Mouse (Mus musculus) hindbrain, embryonic 10.5 days (tissue): ENCODE results near the gene Phka2. TPM values are rescaled to one million over a fixed set of nuclear protein-coding genes. Genes with fewer than 3 reads are reported as not detected.

ENCODE experiments used
- DNase-seq: peaks from one replicate; pipeline ENCODE4 v3.0.0-alpha.2; 2017; ENCODE audit warnings: low spot score
- H3K27ac ChIP-seq: fragments of 300-500 bp; sonication (generic); 2 replicates; pipeline ENCODE4 v1.5.1; 2016; ENCODE audit warnings: mild to moderate bottlenecking, moderate library complexity
- H3K27me3 ChIP-seq: fragments of 300-500 bp; sonication (generic); 2 replicates; pipeline ENCODE4 v1.6.1; 2016; ENCODE audit warnings: mild to moderate bottlenecking; ENCODE audit not compliant: poor library complexity, insufficient read depth, severe bottlenecking
- H3K36me3 ChIP-seq: fragments of 300-500 bp; sonication (generic); 2 replicates; pipeline ENCODE4 v1.6.1; 2016; ENCODE audit warnings: mild to moderate bottlenecking, moderate library complexity
- H3K4me1 ChIP-seq: fragments of 300-500 bp; sonication (generic); replicated peaks from 2 replicates; pipeline ENCODE4 v1.6.1; 2016; ENCODE audit warnings: mild to moderate bottlenecking
- H3K4me3 ChIP-seq: fragments of 300-500 bp; sonication (generic); 2 replicates; pipeline ENCODE4 v1.5.1; 2016; ENCODE audit warnings: mild to moderate bottlenecking, moderate library complexity
- H3K9me3 ChIP-seq: fragments of 300-500 bp; sonication (generic); 2 replicates; pipeline ENCODE4 v1.6.1; 2016; ENCODE audit warnings: mild to moderate bottlenecking, moderate library complexity
- WGBS: fragments of 180-500 bp; shearing (Covaris S2); methylation state at CpG from one replicate; pipeline ENCODE4 v1.1.7; 2016; 5-methylcytosine and 5-hydroxymethylcytosine counted together
- polyA plus RNA-seq: library from polyadenylated mRNA; unstranded; fragments of >200 nt; fragmentation: Nextera tagmentation; extraction: Ambion mirVana; gene quantifications from 2 replicates; pipeline ENCODE4 v1.2.1, GENCODE M21; 2016

Gene Phka2
- 16.4 and 16.5 TPM in 2 replicates for polyA plus RNA-seq

DNA sequence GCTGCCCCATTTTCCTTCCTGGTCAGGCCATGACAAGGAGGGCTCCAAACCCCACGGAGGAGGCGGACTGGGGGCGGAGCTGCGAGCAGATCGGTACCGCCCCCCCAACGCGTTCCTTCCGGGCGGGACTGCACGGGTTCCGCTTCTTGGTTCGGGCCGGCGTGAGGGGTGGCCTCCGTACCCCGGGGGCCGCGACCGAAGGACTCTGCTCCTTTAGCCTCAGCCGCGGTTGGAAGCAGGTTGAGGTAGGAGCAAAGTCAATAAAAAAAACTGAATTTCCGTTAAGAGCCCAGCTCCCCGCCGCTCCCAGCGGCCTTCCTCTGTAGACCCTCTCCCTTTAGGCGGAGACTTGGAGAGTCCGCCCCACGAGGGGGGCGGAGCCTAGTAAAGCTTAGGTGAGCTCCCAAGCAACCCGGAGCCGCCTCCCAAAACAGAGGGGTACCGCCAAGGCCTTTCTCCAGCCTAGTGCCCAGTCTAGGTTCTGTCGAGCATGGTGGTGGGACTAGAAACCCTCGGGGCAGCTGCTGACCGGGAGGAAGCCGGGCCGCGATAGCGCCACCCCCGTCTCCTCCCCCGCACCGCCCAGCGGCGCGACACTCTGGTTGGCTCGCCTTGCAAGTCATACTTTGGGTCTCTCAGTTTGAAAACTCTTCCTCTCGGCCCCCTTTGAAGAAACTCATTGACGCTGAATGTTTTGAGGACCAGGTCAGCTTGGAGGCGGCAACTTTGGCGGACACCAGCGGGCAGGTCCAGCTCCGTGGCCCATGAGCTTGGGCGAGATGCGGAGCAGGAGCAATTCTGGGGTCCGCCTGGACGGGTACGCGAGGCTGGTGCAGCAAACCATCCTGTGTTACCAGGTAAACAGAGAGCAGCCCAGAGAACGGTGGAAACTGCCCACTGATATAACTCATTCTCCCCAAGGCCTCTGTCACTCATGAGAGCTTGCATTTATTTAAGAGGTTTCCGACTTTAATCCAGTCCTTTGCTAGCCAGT lies at the start of gene Phka2:
Gene Phka2 (plus strand): TSS at position 119 of the 994 bp plus-strand sequence.
- peaks cover 57% of the 10 kb centered on the region for H3K27me3 ChIP-seq

DNA sequence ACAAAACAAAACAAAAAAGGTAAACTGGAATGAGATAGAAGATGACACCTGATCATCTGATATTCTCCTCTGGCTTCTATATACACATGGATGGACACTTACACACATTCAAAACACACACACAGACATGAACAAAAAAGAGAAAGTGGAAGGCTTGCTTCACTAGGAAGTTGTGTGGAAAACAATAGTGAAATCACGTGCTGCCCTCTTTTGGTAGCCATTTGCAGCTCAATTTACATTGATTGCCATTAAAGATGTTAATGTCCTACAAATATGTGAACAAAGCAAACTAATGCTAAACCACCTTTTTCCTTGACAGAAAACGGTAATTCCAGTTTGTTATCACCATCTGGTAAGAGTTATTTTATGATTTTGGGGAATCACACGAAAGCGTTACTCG lies 46.3 kb upstream of the Phka2 start:
- WGBS: 79% methylated on average over 5 of the region's 5 CpGs
- Histone ChIP-seq H3K4me1 (no peaks in the 10 kb centered on the region), H3K36me3 (no peaks in the 10 kb centered on the region), H3K27me3 (peaks cover 34% of the 10 kb centered on the region), H3K27ac (no peak overlapping the region), H3K4me3 (no peak overlapping the region), H3K9me3 (no peaks in the 10 kb centered on the region)
- no peak for DNase-seq

More for the DNA sequence above, at the start of gene Phka2:
- Histone ChIP-seq H3K4me3 (peak within 1 kb of the TSS; percentile 64), H3K27ac (peak within 1 kb of the TSS; percentile 91), H3K9me3 (no peaks in the 10 kb centered on the region), H3K36me3 (no peaks in the 10 kb centered on the region), H3K4me1 (peaks cover 9% of the 10 kb centered on the region)
- WGBS: 15% methylated on average over 61 of the region's 61 CpGs
- DNase-seq: peak; percentile 79

DNA sequence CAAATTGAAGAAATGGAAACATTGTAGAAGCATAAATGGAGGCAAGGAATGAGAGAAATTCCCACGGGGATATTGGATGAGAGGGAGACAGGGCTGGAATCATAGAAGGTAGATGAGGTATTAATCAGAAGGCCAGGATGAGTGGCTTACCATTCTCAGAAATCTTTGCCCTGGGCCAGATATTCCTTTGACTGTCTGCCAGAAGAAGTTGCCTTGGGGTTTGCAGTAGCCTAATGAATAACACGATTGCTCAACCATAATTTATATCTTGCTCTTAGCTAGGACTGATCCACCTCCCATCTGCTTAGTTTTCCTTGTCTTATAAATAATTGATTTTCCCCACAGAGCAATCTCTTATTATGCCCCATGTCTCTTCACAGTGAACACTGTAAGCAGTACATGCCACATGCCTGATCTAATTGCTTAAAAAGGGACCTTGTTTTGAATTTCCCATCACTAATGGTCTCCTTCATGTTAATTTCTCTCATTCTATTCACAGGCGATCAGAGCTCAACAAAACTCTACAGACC lies 30.6 kb upstream of the Phka2 start:
- no peaks in the 10 kb centered on the region for H3K4me1 ChIP-seq
- DNase-seq: no peak
- no peaks in the 10 kb centered on the region for H3K36me3 ChIP-seq
- no peak overlapping the region for H3K27ac ChIP-seq
- no peaks in the 10 kb centered on the region for H3K9me3 ChIP-seq
- peaks cover 25% of the 10 kb centered on the region for H3K27me3 ChIP-seq
- H3K4me3 ChIP-seq: no peak overlapping the region
- 83% methylated on average over 3 of the region's 3 CpGs for WGBS

DNA sequence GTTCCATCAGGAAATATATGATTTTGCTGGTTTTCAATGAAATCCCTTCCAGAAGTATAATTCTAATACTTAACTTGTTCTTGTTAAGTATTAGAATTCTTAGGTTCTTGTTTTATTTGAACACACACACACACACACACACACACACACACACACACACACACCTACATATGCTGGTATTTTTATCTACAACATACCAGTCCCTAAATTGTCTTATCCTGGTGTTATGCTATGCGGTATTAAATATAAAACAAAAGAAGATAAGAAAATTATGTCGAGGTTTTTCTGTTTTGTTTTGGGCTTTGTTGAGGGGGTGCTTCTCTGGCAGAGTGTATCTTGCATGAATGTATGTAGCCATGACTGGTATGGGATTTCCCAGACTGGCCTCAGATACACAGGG lies 12.2 kb upstream of the Phka2 start:
- no peak for DNase-seq

DNA sequence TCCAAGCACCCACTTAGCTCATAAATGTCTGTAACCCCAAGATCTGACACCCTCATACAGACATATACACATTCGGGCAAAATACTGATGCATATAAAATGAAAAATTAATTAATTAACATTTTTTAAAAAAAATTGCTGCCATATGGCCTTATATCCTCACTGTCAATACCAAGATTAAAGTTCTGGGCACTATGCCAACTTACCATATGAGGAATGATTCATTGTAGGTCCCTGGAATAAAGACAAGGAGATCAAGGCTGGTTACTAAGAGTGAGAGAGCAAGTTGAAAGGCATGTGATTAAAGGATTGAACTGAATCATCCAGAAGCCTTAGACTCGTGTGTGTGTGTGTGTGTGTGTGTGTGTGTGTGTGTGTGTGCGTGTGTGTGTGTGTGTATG lies 7.6 kb upstream of the Phka2 start:
- Histone ChIP-seq H3K36me3 (no peaks in the 10 kb centered on the region), H3K27me3 (peaks cover 62% of the 10 kb centered on the region), H3K4me3 (no peak overlapping the region), H3K9me3 (no peaks in the 10 kb centered on the region), H3K4me1 (no peaks in the 10 kb centered on the region), H3K27ac (no peak overlapping the region)
- no peak for DNase-seq
- WGBS: 73% methylated on average over 3 of the region's 3 CpGs

More for the DNA sequence above, 12.2 kb upstream of the Phka2 start:
- Histone ChIP-seq H3K9me3 (no peaks in the 10 kb centered on the region), H3K27ac (no peak overlapping the region), H3K4me3 (no peak overlapping the region), H3K4me1 (no peaks in the 10 kb centered on the region), H3K36me3 (no peaks in the 10 kb centered on the region), H3K27me3 (peaks cover 65% of the 10 kb centered on the region)
- 80% methylated on average over 2 of the region's 2 CpGs for WGBS

DNA sequence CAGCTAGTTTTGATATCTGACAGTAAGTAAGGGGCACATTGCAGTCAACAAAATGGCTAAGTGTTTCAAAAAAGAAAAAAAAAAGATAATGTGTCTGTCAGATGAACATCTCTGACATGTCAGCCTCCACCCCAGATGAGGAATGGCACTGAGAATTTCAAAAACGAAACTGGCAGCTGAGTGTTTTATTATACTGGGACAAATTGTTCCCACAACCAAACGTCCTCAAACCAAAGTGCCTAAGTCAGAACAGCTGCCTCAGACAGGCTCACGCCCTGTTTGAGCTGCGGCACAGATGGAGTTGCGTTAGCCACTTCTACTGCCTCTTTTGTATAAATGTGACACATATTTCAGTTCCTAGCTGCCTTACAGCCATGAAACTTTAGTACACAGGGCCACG lies 7.0 kb upstream of the Phka2 start:
- DNase-seq: no peak
- Histone ChIP-seq H3K4me1 (no peaks in the 10 kb centered on the region), H3K4me3 (no peak overlapping the region), H3K27ac (no peak overlapping the region), H3K9me3 (no peaks in the 10 kb centered on the region), H3K36me3 (no peaks in the 10 kb centered on the region), H3K27me3 (peaks cover 60% of the 10 kb centered on the region)
- 80% methylated on average over 6 of the region's 6 CpGs for WGBS

DNA sequence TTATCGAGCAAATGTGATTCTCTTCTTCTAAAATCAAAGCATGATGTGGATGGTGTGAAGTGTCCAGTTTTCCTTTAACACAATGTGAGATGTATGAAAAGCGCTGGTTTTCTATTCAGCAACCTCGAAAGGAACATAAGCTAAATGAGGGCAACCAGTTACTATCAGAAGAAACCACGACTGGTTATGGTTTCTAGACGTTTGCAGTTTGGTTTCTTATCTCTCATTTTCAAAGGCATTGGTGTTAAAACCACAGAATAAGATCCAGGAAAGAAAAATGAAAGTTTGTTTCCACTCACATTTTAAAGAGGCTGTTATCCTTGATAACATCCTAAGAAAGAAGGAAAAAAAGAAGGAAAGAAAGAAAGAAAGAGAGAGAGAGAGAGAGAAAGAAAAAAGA lies 5.5 kb upstream of the Phka2 start:
- peaks cover 55% of the 10 kb centered on the region for H3K27me3 ChIP-seq
- 82% methylated on average over 5 of the region's 5 CpGs for WGBS

DNA sequence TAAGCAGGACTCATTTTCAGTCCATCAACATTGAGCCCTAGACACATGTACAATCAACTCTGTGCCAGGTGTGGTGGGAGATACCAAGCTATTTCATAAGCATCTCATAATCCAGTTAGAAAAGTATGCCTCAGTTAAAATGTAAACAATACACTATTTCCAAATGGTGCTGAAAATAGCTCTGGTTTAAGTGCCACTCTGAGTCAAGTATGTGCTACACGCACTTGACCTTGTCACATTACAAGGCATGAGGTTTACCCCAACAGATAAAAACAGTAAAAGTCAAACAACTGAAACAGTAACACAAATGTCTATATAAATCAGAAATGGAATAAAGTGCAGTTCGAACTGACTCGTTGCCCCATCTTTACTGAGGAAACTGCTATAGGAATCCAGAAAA lies 871 bp upstream of the Phka2 start:
- Histone ChIP-seq H3K27ac (no peak overlapping the region), H3K4me3 (no peak overlapping the region), H3K36me3 (no peaks in the 10 kb centered on the region), H3K9me3 (no peaks in the 10 kb centered on the region), H3K4me1 (peaks cover 9% of the 10 kb centered on the region), H3K27me3 (peaks cover 63% of the 10 kb centered on the region)
- DNase-seq: no peak
- WGBS: 91% methylated on average over 3 of the region's 3 CpGs

More for the DNA sequence above, 5.5 kb upstream of the Phka2 start:
- Histone ChIP-seq H3K36me3 (no peaks in the 10 kb centered on the region), H3K4me3 (no peak overlapping the region), H3K9me3 (no peaks in the 10 kb centered on the region), H3K27ac (no peak overlapping the region), H3K4me1 (no peaks in the 10 kb centered on the region)
- no peak for DNase-seq

DNA sequence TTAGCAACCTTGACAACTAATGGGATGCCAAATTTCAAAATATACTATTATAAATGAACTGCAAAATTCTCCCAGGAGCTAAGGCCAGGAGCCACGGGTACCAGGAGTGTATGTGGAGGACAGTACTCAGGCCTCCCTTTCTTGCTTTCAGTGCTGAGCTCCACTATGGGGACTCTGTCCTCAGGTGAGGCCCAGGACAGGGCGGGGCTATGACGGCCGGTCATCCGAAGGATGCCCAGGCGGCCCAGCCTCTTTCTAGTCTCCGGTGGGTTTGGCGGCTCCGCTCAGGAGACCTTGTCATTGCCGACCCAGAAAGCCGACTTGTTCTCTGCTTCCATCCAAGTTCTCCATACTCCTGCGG lies 299 bp upstream of the Phka2 start:
- 27% methylated on average over 12 of the region's 12 CpGs for WGBS
- no peak for DNase-seq
- Histone ChIP-seq H3K36me3 (no peaks in the 10 kb centered on the region), H3K9me3 (no peaks in the 10 kb centered on the region), H3K4me1 (peaks cover 9% of the 10 kb centered on the region), H3K27me3 (peaks cover 57% of the 10 kb centered on the region), H3K27ac (peak overlapping the region; percentile 91), H3K4me3 (peak overlapping the region; percentile 64)

DNA sequence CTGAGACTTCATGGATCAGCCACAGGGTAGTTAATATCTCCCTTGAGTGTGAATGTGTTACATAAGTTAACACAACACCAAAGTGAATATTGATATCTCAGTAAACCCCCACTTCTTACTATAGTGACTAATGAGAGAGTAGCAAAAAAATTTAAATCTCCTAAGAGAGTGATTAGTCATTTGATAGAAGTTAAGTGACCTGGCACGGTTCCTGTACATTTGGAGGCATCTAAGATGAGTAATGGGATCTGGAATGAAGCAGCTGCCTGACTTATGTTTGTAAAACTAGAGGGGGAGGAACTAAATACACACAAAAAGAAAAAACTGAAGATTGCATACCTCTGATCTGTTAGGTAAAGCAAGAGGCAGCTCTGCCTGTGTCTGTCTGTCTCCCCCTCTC lies 7.1 kb downstream of the Phka2 start:
- Histone ChIP-seq H3K4me3 (no peak overlapping the region), H3K9me3 (no peaks in the 10 kb centered on the region), H3K36me3 (no peaks in the 10 kb centered on the region), H3K4me1 (no peaks in the 10 kb centered on the region), H3K27me3 (peaks cover 45% of the 10 kb centered on the region), H3K27ac (no peak overlapping the region)
- 83% methylated on average over 1 of the region's 1 CpGs for WGBS
- DNase-seq: no peak

DNA sequence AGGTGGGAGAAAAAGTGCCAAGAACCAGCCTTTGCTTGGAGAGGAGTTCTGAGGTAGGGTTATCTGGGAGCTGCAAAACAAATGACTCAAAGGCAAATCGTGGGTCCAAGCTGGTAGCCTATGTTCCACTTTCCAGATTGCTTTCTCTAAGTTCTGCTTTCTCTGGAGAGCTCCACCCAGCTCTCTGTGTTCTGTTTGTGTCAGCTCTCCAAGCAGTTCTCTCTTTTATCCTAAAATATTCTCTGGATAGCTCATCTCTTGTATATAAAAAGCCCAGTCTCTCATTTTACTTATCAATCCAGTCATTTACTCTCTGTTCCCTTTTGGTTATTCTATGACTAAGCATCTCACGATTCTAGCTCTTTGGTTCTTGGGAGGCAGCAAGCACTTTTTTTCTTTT lies 8.2 kb downstream of the Phka2 start:
- Histone ChIP-seq H3K27me3 (peaks cover 37% of the 10 kb centered on the region), H3K4me3 (no peak overlapping the region), H3K36me3 (no peaks in the 10 kb centered on the region), H3K9me3 (no peaks in the 10 kb centered on the region), H3K4me1 (no peaks in the 10 kb centered on the region), H3K27ac (no peak overlapping the region)
- 84% methylated on average over 2 of the region's 2 CpGs for WGBS
- no peak for DNase-seq

DNA sequence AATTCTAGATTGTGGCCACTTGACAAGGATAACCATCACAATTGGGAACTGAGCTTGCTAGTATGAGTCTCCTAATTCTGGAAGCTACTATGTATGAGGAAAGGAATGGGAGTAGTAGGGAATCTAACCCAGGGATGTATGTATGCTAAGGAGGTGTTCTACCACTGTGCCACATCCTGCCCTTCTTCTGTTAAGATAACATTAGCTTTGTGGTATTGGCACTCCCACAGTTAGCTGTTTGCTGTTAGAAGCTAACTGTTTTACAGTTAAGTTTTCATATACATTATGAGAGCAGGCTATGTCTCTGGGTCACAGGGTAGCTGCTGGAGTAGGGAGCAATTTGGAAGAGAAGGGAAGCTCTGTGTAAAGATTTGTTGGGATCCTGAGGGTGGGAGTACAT lies 14.1 kb downstream of the Phka2 start:
- no peaks in the 10 kb centered on the region for H3K4me1 ChIP-seq
- H3K27me3 ChIP-seq: peaks cover 31% of the 10 kb centered on the region
- H3K9me3 ChIP-seq: no peaks in the 10 kb centered on the region
- H3K4me3 ChIP-seq: no peak overlapping the region
- no peak for DNase-seq
- no peaks in the 10 kb centered on the region for H3K36me3 ChIP-seq
- no peak overlapping the region for H3K27ac ChIP-seq

DNA sequence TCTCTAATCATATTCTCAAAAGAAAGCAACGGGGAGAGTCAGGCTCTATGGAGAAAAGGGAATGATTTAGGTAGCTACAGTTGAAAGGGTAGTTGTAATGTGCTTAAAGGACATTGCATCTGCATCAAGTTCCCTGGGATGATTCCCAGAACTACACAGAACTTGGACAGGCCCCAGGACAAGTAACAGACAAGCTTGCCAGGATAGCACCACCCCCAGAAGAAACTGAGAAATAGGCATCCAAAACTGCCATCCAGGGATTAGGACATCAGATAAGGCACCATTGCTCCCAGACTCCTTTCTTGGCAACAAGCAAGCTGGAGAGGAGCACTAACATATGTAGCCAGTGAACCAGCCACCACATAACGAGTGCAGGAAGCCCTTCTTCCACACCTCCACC lies 40.8 kb downstream of the Phka2 start:
- no peak for DNase-seq
- Histone ChIP-seq H3K4me3 (no peak overlapping the region), H3K4me1 (no peaks in the 10 kb centered on the region), H3K27ac (no peak overlapping the region), H3K27me3 (peaks cover 36% of the 10 kb centered on the region), H3K36me3 (peaks cover 22% of the 10 kb centered on the region; the same call in 1 of the 2 replicates), H3K9me3 (no peaks in the 10 kb centered on the region)
- WGBS: 77% methylated on average over 2 of the region's 2 CpGs
